Mouse (Mus musculus) olfactory bulb, adult 2 months (tissue): ENCODE measurements around the gene Rgs14. TPM values are rescaled to one million over a fixed set of nuclear protein-coding genes. Genes with fewer than 3 reads are reported as not detected.

ENCODE experiments used
- H3K27ac ChIP-seq: fragments of 200-500 bp; 2 replicates; pipeline ENCODE4 v1.5.1; 2012; ENCODE audit warnings: low read depth, low read length; ENCODE audit not compliant: insufficient read depth
- H3K4me1 ChIP-seq: fragments of 200-500 bp; 2 replicates; pipeline ENCODE4 v1.6.1; 2012; ENCODE audit warnings: low read length; ENCODE audit not compliant: control insufficient read depth, insufficient read depth
- H3K4me3 ChIP-seq: fragments of 200-500 bp; 2 replicates; pipeline ENCODE4 v1.5.1; 2012; ENCODE audit warnings: mild to moderate bottlenecking, low read depth, low read length, moderate library complexity; ENCODE audit not compliant: insufficient read depth
- CTCF ChIP-seq: fragments of 200-500 bp; IDR thresholded peaks from 2 replicates; pipeline ENCODE4 v1.5.1; 2012; ENCODE audit warnings: low read depth, mild to moderate bottlenecking, low read length, moderate library complexity; ENCODE audit not compliant: insufficient read depth
- POLR2A ChIP-seq: fragments of 200-500 bp; IDR thresholded peaks from 2 replicates; pipeline ENCODE4 v1.6.1; 2012; ENCODE audit warnings: mild to moderate bottlenecking, low read depth, low read length, moderate library complexity; ENCODE audit not compliant: insufficient read depth
- WGBS: fragments of 180-500 bp; shearing (Covaris S2); methylation state at CpG from one replicate; pipeline ENCODE4 v1.1.7; 2018; 5-methylcytosine and 5-hydroxymethylcytosine counted together
- polyA plus RNA-seq: library from polyadenylated mRNA; stranded (reverse); fragments of >200 nt; gene quantifications from 2 replicates; pipeline ENCODE4 v1.2.4, GENCODE M21; 2012; ENCODE audit warnings: low replicate concordance; ENCODE audit not compliant: missing spikeins, insufficient read depth, insufficient read length

Rgs14 gene
- polyA plus RNA-seq, result not detected in 2 replicates

- peak within 1 kb of the TSS; percentile 27 for H3K4me3 ChIP-seq
- H3K27ac ChIP-seq, result no peak within 1 kb of the TSS
- TF ChIP-seq POLR2A (no peak), CTCF (no peak)
- 29% methylated on average over 13 of the region's 13 CpGs for WGBS
- peaks cover 16% of the 10 kb centered on the region for H3K4me1 ChIP-seq
Measured at GRCm38 (mm10) chr13:55369531-55370114, at the start of gene Rgs14. Rgs14 (plus strand) TSS chr13:55369732.

- H3K4me3 ChIP-seq, result peak within 1 kb of the TSS; percentile 91
- WGBS, result 79% methylated on average over 4 of the region's 4 CpGs
- no peak for TF ChIP-seq POLR2A
- no peak for TF ChIP-seq CTCF
- no peak within 1 kb of the TSS for H3K27ac ChIP-seq
- peaks cover 8% of the 10 kb centered on the region for H3K4me1 ChIP-seq
Measured at GRCm38 (mm10) chr13:55319931-55320533, 49.5 kb upstream of the Rgs14 start, which contains the start of gene Prelid1. Prelid1 (plus strand) TSS chr13:55320500.

GRCm38 (mm10) chr13:55321434-55322129 lies 48.0 kb upstream of the Rgs14 start, which contains the start of gene Rab24:
Rab24 (minus strand) TSS chr13:55321946.
- Histone ChIP-seq H3K4me1 (peaks cover 8% of the 10 kb centered on the region), H3K4me3 (peak within 1 kb of the TSS; percentile 91), H3K27ac (0 out of 2 replicates have a peak within 1 kb of the TSS, but pooled peaks have one; percentile 16)
- TF ChIP-seq POLR2A (no peak; the same call in 1 of the 2 replicates), CTCF (no peak)
- WGBS, result under 1% methylated on average over 73 of the region's 73 CpGs

GRCm38 (mm10) chr13:55322130-55322825 lies 47.3 kb upstream of the Rgs14 start:
- no peak overlapping the region for H3K27ac ChIP-seq
- peaks cover 12% of the 10 kb centered on the region for H3K4me1 ChIP-seq
- TF ChIP-seq CTCF, result no peak
- TF ChIP-seq POLR2A, result no peak; the same call in 1 of the 2 replicates
- under 1% methylated on average over 31 of the region's 31 CpGs for WGBS
- peak overlapping the region; percentile 91 for H3K4me3 ChIP-seq

- Histone ChIP-seq H3K4me1 (peaks cover 27% of the 10 kb centered on the region), H3K4me3 (no peak overlapping the region), H3K27ac (no peak overlapping the region)
- no peak for TF ChIP-seq POLR2A
- TF ChIP-seq CTCF, result no peak
- WGBS, result 77% methylated on average over 11 of the region's 11 CpGs
Measured at GRCm38 (mm10) chr13:55325596-55325995, 43.9 kb upstream of the Rgs14 start.

GRCm38 (mm10) chr13:55327169-55327568 lies 42.4 kb upstream of the Rgs14 start:
- Histone ChIP-seq H3K27ac (peak overlapping the region; percentile 9), H3K4me3 (no peak overlapping the region), H3K4me1 (peaks cover 27% of the 10 kb centered on the region)
- 41% methylated on average over 4 of the region's 4 CpGs for WGBS
- TF ChIP-seq POLR2A (no peak), CTCF (no peak)

GRCm38 (mm10) chr13:55327633-55328032 lies 41.9 kb upstream of the Rgs14 start:
- Histone ChIP-seq H3K27ac (peak overlapping the region; percentile 9; the same call in 1 of the 2 replicates), H3K4me3 (no peak overlapping the region), H3K4me1 (peaks cover 25% of the 10 kb centered on the region)
- WGBS, result 1% methylated on average over 8 of the region's 8 CpGs
- no peak for TF ChIP-seq POLR2A
- peak; percentile 83 for TF ChIP-seq CTCF

GRCm38 (mm10) chr13:55328171-55328570 lies 41.4 kb upstream of the Rgs14 start:
- no peak overlapping the region for H3K4me3 ChIP-seq
- 84% methylated on average over 6 of the region's 6 CpGs for WGBS

More at GRCm38 (mm10) chr13:55328171-55328570, 41.4 kb upstream of the Rgs14 start:
- H3K4me1 ChIP-seq, result peaks cover 21% of the 10 kb centered on the region
- no peak for TF ChIP-seq CTCF
- TF ChIP-seq POLR2A, result no peak
- no peak overlapping the region for H3K27ac ChIP-seq
